Mouse (Mus musculus): ENCODE measurements around the gene Akap6. TPM values are rescaled to one million over a fixed set of nuclear protein-coding genes. Genes with fewer than 3 reads are reported as not detected.

The Akap6 gene
- total and polyA plus RNA-seq, 3 experiments = not detected

GRCm38 (mm10) chr12:53134196-53134595, 435.0 kb downstream of the Akap6 start:
- Histone ChIP-seq H3K9ac (ENCODE audit: control insufficient read depth, low read depth, low read length, poor library complexity, severe bottlenecking) (no peak overlapping the region), H3K4me3 (ENCODE audit: control insufficient read depth in 1 of 2, insufficient read depth in 1 of 2, low read depth in 2 of 2, low read length in 2 of 2) (no peak overlapping the region), H3K36me3 (ENCODE audit: control insufficient read depth in 1 of 2, insufficient read depth in 2 of 2, low read length in 2 of 2) (no peaks in the 10 kb centered on the region), H3K4me1 (ENCODE audit: control insufficient read depth in 1 of 2, insufficient read depth in 2 of 2, low read length in 2 of 2) (no peaks in the 10 kb centered on the region), H3K79me2 (ENCODE audit: control insufficient read depth, insufficient read depth, low read length, poor library complexity) (no peaks in the 10 kb centered on the region), H3K27me3 (ENCODE audit: control insufficient read depth in 1 of 2, insufficient read depth in 2 of 2, low read length in 2 of 2) (no peaks in the 10 kb centered on the region), H3K9me3 (replicated peaks; ENCODE audit: insufficient read depth, low read length) (no peaks in the 10 kb centered on the region), H3K27ac (ENCODE audit: control insufficient read depth, low read depth, low read length) (no peak overlapping the region)
- TF ChIP-seq NRF1 (IDR thresholded peaks at IDR 0.05; ENCODE audit: insufficient read depth, low read depth, low read length, poor library complexity, severe bottlenecking) (no peak), GABPA (IDR thresholded peaks at IDR 0.05; ENCODE audit: low read depth, low read length) (no peak), CTCF (IDR thresholded peaks at IDR 0.05 in 2 of 3, conservative IDR thresholded peaks at IDR 0.05 in 1 of 3; ENCODE audit: control insufficient read depth in 1 of 3, insufficient read depth in 1 of 3, low read depth in 2 of 3, low read length in 3 of 3, poor library complexity in 1 of 3, severe bottlenecking in 1 of 3) (no peak), MYB (IDR thresholded peaks at IDR 0.05; ENCODE audit: low read depth, low read length) (no peak), ELF1 (IDR thresholded peaks at IDR 0.05; ENCODE audit: low read depth, low read length) (no peak), POLR2AphosphoS2 (IDR thresholded peaks at IDR 0.05; ENCODE audit: low read length) (no peak), MAFK (IDR thresholded peaks at IDR 0.05; ENCODE audit: borderline replicate concordance, low read depth, low read length) (no peak), CHD1 (IDR thresholded peaks at IDR 0.05; ENCODE audit: low read depth, low read length) (no peak)
- no peak for DNase-seq (ENCODE audit: low read depth, low spot score)

- H3K4me1 ChIP-seq (ENCODE audit: control insufficient read depth in 1 of 2, insufficient read depth in 2 of 2, low read length in 2 of 2) = no peaks in the 10 kb centered on the region
Measured at GRCm38 (mm10) chr12:53137331-53137730, 438.1 kb downstream of the Akap6 start.

More at GRCm38 (mm10) chr12:53137331-53137730, 438.1 kb downstream of the Akap6 start:
- Histone ChIP-seq H3K4me3 (ENCODE audit: control insufficient read depth in 1 of 2, insufficient read depth in 1 of 2, low read depth in 2 of 2, low read length in 2 of 2) (no peak overlapping the region), H3K36me3 (ENCODE audit: control insufficient read depth in 1 of 2, insufficient read depth in 2 of 2, low read length in 2 of 2) (no peaks in the 10 kb centered on the region), H3K9me3 (replicated peaks; ENCODE audit: insufficient read depth, low read length) (no peaks in the 10 kb centered on the region), H3K27ac (ENCODE audit: control insufficient read depth, low read depth, low read length) (no peak overlapping the region), H3K79me2 (ENCODE audit: control insufficient read depth, insufficient read depth, low read length, poor library complexity) (no peaks in the 10 kb centered on the region), H3K9ac (ENCODE audit: control insufficient read depth, low read depth, low read length, poor library complexity, severe bottlenecking) (no peak overlapping the region), H3K27me3 (ENCODE audit: control insufficient read depth in 1 of 2, insufficient read depth in 2 of 2, low read length in 2 of 2) (no peaks in the 10 kb centered on the region)
- DNase-seq (ENCODE audit: low read depth, low spot score) = no peak
- TF ChIP-seq CHD2 (IDR thresholded peaks at IDR 0.05; ENCODE audit: low read length) = no peak
- TF ChIP-seq BHLHE40 (IDR thresholded peaks at IDR 0.05; ENCODE audit: borderline replicate concordance, low read depth, low read length) = no peak
- TF ChIP-seq TBP (IDR thresholded peaks at IDR 0.05; ENCODE audit: low read depth, low read length) = no peak
- no peak for TF ChIP-seq ZKSCAN1 (IDR thresholded peaks at IDR 0.05; ENCODE audit: low read depth, low read length)
- TF ChIP-seq SMC3 (IDR thresholded peaks at IDR 0.05; ENCODE audit: low read depth, low read length) = no peak
- TF ChIP-seq TAL1 (IDR thresholded peaks at IDR 0.05; ENCODE audit: low read length) = no peak
- TF ChIP-seq ZMIZ1 (IDR thresholded peaks at IDR 0.05; ENCODE audit: low read depth, low read length) = no peak
- TF ChIP-seq RCOR1 (IDR thresholded peaks at IDR 0.05; ENCODE audit: low read depth, low read length) = no peak
- no peak for TF ChIP-seq MYB (IDR thresholded peaks at IDR 0.05; ENCODE audit: low read depth, low read length)
- TF ChIP-seq SIN3A (IDR thresholded peaks at IDR 0.05; ENCODE audit: low read length) = no peak
- TF ChIP-seq TCF12 (IDR thresholded peaks at IDR 0.05; ENCODE audit: low read depth, low read length) = no peak
- TF ChIP-seq HCFC1 (IDR thresholded peaks at IDR 0.05; ENCODE audit: low read depth, low read length) = no peak
- no peak for TF ChIP-seq MEF2A (IDR thresholded peaks at IDR 0.05; ENCODE audit: extremely low read depth, insufficient replicate concordance, low read depth, low read length, poor library complexity, severe bottlenecking)
- no peak for TF ChIP-seq NRF1 (IDR thresholded peaks at IDR 0.05; ENCODE audit: insufficient read depth, low read depth, low read length, poor library complexity, severe bottlenecking)
- TF ChIP-seq EP300 (IDR thresholded peaks at IDR 0.05; ENCODE audit: low read depth in 1 of 2, low read length in 2 of 2) = no peak
- no peak for TF ChIP-seq MAFK (IDR thresholded peaks at IDR 0.05; ENCODE audit: borderline replicate concordance, low read depth, low read length)
- TF ChIP-seq UBTF (IDR thresholded peaks at IDR 0.05; ENCODE audit: borderline replicate concordance, insufficient read depth, low read depth, low read length) = no peak
- no peak for TF ChIP-seq ETS1 (IDR thresholded peaks at IDR 0.05; ENCODE audit: low read depth, low read length)
- TF ChIP-seq CTCF (IDR thresholded peaks at IDR 0.05 in 2 of 3, conservative IDR thresholded peaks at IDR 0.05 in 1 of 3; ENCODE audit: control insufficient read depth in 1 of 3, insufficient read depth in 1 of 3, low read depth in 2 of 3, low read length in 3 of 3, poor library complexity in 1 of 3, severe bottlenecking in 1 of 3) = no peak
